30 mouse cellular contexts compared by ENCODE assay signal in genomic region chr11:116679148-116679547, GRCm38 (mm10). TPM values are rescaled to one million over a fixed set of nuclear protein-coding genes. Genes with fewer than 3 reads are reported as not detected.
DNase-seq lines count a peak whose midpoint lies in the region; ATAC-seq and TF ChIP-seq lines count a peak whose summit lies in the region.
"Had no signal": no experiment of that assay in that cellular context is flagged by ENCODE, and none has a peak within 500 bp of the region (broad histone marks: within the 10 kb centered on the region; RNA-seq: fewer than 3 reads in every experiment).

No protein-coding gene starts in this region.

- no peak overlapping the region for H3K4me2 ChIP-seq in kidney, embryonic 14.5 days (replicated peaks; ENCODE audit: low read depth, low read length)
- H3K4me2 ChIP-seq: embryonic facial prominence, embryonic 12.5 days; embryonic facial prominence, embryonic 15.5 days; heart, embryonic 12.5 days; heart, embryonic 15.5 days; hindbrain, embryonic 14.5 days had no signal

- DNase-seq in cerebellum, postnatal 10 days, result peak; percentile 45 to 61
- DNase-seq in kidney, adult 2 months, result peak; percentile 53
- no peak for DNase-seq in testis, postnatal 14 days (ENCODE audit: low spot score)
- no peak for DNase-seq in MEL (ENCODE audit: low read depth, low spot score)
- DNase-seq in cerebellum, adult 11-12 months, result no peak
- DNase-seq: adrenal gland, adult 8-10 months; adrenal gland, postnatal 36 days; B cell, adult 2 months; cerebellum, adult 11 months; cerebellum, adult 8-10 months; forebrain, postnatal 0 days; gastrocnemius, adult 2 months; gastrocnemius, postnatal 14 days; heart, postnatal 14 days; heart, postnatal 4 days; kidney, adult 18-20 months had no signal

- TF ChIP-seq CTCF in kidney, adult 2 months (conservative IDR thresholded peaks at IDR 0.05; ENCODE audit: insufficient read depth, insufficient read length, low read depth, low read length), result no peak
- TF ChIP-seq CTCF in testis, adult 2 months (IDR thresholded peaks at IDR 0.05; ENCODE audit: control insufficient read depth, insufficient read depth, insufficient replicate concordance, low read depth, low read length), result no peak
- no peak for TF ChIP-seq CTCF in MEL (IDR thresholded peaks at IDR 0.05 in 2 of 3, conservative IDR thresholded peaks at IDR 0.05 in 1 of 3; ENCODE audit: control insufficient read depth in 1 of 3, insufficient read depth in 1 of 3, low read depth in 2 of 3, low read length in 3 of 3, poor library complexity in 1 of 3, severe bottlenecking in 1 of 3)

- peaks cover 45% of the 10 kb centered on the region for H3K4me1 ChIP-seq in kidney, adult 2 months (ENCODE audit: control insufficient read depth, insufficient read depth, low read length)
- peaks cover 18% of the 10 kb centered on the region; the same call in 1 of the 2 replicates for H3K4me1 ChIP-seq in kidney, embryonic 14.5 days (ENCODE audit: control insufficient read depth, insufficient read depth, low read length)
- peaks cover 3% of the 10 kb centered on the region; the same call in 1 of the 2 replicates for H3K4me1 ChIP-seq in testis, adult 2 months (ENCODE audit: control insufficient read depth, insufficient read depth, low read length)
- H3K4me1 ChIP-seq in MEL (ENCODE audit: control insufficient read depth in 1 of 2, insufficient read depth in 2 of 2, low read length in 2 of 2), result peaks cover 0 to 3% of the 10 kb centered on the region in 2 experiments; a peak in 2 of 4 replicates

- WGBS in kidney, adult 2 months, result 84% methylated on average over 6 of the region's 6 CpGs
- WGBS in kidney, embryonic 14.5 days, result 91% methylated on average over 6 of the region's 6 CpGs

- no peak overlapping the region for H3K9ac ChIP-seq in kidney, embryonic 14.5 days (ENCODE audit: low read depth, low read length)
- no peak overlapping the region for H3K9ac ChIP-seq in MEL (ENCODE audit: control insufficient read depth, low read depth, low read length, poor library complexity, severe bottlenecking)
- H3K9ac ChIP-seq: embryonic facial prominence, embryonic 12.5 days; embryonic facial prominence, embryonic 15.5 days; forebrain, postnatal 0 days; heart, embryonic 12.5 days; heart, embryonic 15.5 days; hindbrain, embryonic 14.5 days had no signal

- H3K4me3 ChIP-seq in kidney, adult 2 months (ENCODE audit: insufficient read depth, low read depth, low read length), result no peak overlapping the region
- no peak overlapping the region for H3K4me3 ChIP-seq in kidney, embryonic 14.5 days (ENCODE audit: low read length)
- H3K4me3 ChIP-seq in testis, adult 2 months (ENCODE audit: control insufficient read depth, low read depth, low read length), result peak overlapping the region; percentile 91
- no peak overlapping the region for H3K4me3 ChIP-seq in MEL (ENCODE audit: control insufficient read depth in 1 of 2, insufficient read depth in 1 of 2, low read depth in 2 of 2, low read length in 2 of 2)
- H3K4me3 ChIP-seq: embryonic facial prominence, embryonic 12.5 days; embryonic facial prominence, embryonic 15.5 days; gastrocnemius, adult 2 months; heart, embryonic 12.5 days; heart, embryonic 15.5 days had no signal

- no peak for TF ChIP-seq RAD21 in MEL (IDR thresholded peaks at IDR 0.05; ENCODE audit: low read depth, low read length)

- TF ChIP-seq EP300 in MEL (IDR thresholded peaks at IDR 0.05; ENCODE audit: low read depth in 1 of 2, low read length in 2 of 2), result no peak

- H3K9me3 ChIP-seq in kidney, embryonic 14.5 days (ENCODE audit: control insufficient read depth, low read length), result no peaks in the 10 kb centered on the region
- no peaks in the 10 kb centered on the region for H3K9me3 ChIP-seq in MEL (replicated peaks; ENCODE audit: insufficient read depth, low read length)
- H3K9me3 ChIP-seq: embryonic facial prominence, embryonic 12.5 days; embryonic facial prominence, embryonic 15.5 days; G1E; heart, embryonic 12.5 days; heart, embryonic 15.5 days had no signal

- no peak overlapping the region for H3K27ac ChIP-seq in kidney, adult 2 months (ENCODE audit: insufficient read depth, low read depth, low read length)
- no peak overlapping the region for H3K27ac ChIP-seq in kidney, embryonic 14.5 days (ENCODE audit: low read depth, low read length)
- peak overlapping the region; percentile 37 for H3K27ac ChIP-seq in testis, adult 2 months (ENCODE audit: control insufficient read depth, insufficient read depth, low read depth, low read length)
- no peak overlapping the region for H3K27ac ChIP-seq in MEL (ENCODE audit: control insufficient read depth, low read depth, low read length)
- H3K27ac ChIP-seq: embryonic facial prominence, embryonic 12.5 days; embryonic facial prominence, embryonic 15.5 days; gastrocnemius, adult 2 months; heart, embryonic 15.5 days; hindbrain, embryonic 14.5 days; hindbrain, postnatal 0 days had no signal

- H3K36me3 ChIP-seq in kidney, adult 2 months (ENCODE audit: control insufficient read depth, insufficient read depth, low read length), result peaks cover 16% of the 10 kb centered on the region; the same call in 1 of the 2 replicates
- peaks cover 54% of the 10 kb centered on the region for H3K36me3 ChIP-seq in kidney, embryonic 14.5 days (ENCODE audit: control insufficient read depth, insufficient read depth, low read length)
- H3K36me3 ChIP-seq in testis, adult 2 months (ENCODE audit: control insufficient read depth, insufficient read depth, low read length), result no peaks in the 10 kb centered on the region
- H3K36me3 ChIP-seq in MEL (ENCODE audit: control insufficient read depth in 1 of 2, insufficient read depth in 2 of 2, low read length in 2 of 2), result peaks cover 4 to 11% of the 10 kb centered on the region in 2 experiments; a peak in 3 of 4 replicates

- ATAC-seq in cerebellum, adult (ENCODE audit: insufficient number of reproducible peaks, low FRiP score, low TSS enrichment), result no peak
- ATAC-seq in kidney, embryonic 14.5 days (ENCODE audit: low FRiP score, low TSS enrichment), result no peak
- ATAC-seq: forebrain, embryonic 14.5 days; forebrain, postnatal 0 days; hindbrain, postnatal 0 days; inflammation-experienced regulatory T-cells, adult 6 months; intestine, embryonic 16.5 days had no signal

- H3K27me3 ChIP-seq in kidney, adult 2 months (replicated peaks; ENCODE audit: control insufficient read depth, insufficient read depth, low read length), result no peaks in the 10 kb centered on the region
- no peaks in the 10 kb centered on the region for H3K27me3 ChIP-seq in kidney, embryonic 14.5 days (ENCODE audit: control insufficient read depth, insufficient read depth, low read length)
- H3K27me3 ChIP-seq in testis, adult 2 months (ENCODE audit: control insufficient read depth, insufficient read depth, low read length), result no peaks in the 10 kb centered on the region
- H3K27me3 ChIP-seq in MEL (ENCODE audit: control insufficient read depth in 1 of 2, insufficient read depth in 2 of 2, low read length in 2 of 2), result no peaks in the 10 kb centered on the region
- H3K27me3 ChIP-seq: embryonic facial prominence, embryonic 12.5 days; embryonic facial prominence, embryonic 15.5 days; heart, embryonic 12.5 days; heart, embryonic 15.5 days had no signal

- no peak for TF ChIP-seq POLR2A in kidney, adult 2 months (IDR thresholded peaks at IDR 0.05; ENCODE audit: low read depth, low read length)
- TF ChIP-seq POLR2A in testis, adult 2 months (IDR thresholded peaks at IDR 0.05; ENCODE audit: control insufficient read depth, low read depth, low read length), result peak; percentile 39; the same call in 1 of the 2 replicates
- no peak for TF ChIP-seq POLR2A in MEL (IDR thresholded peaks at IDR 0.05; ENCODE audit: control insufficient read depth in 1 of 2, insufficient read depth in 1 of 2, low read depth in 1 of 2, low read length in 2 of 2, poor library complexity in 1 of 2)

- peaks cover 8% of the 10 kb centered on the region for H3K79me2 ChIP-seq in MEL (ENCODE audit: control insufficient read depth, insufficient read depth, low read length, poor library complexity)

TF ChIP-seq in MEL, 35 proteins besides CTCF, POLR2A, EP300 and RAD21:
- no peak for TF ChIP-seq CHD1 (IDR thresholded peaks at IDR 0.05; ENCODE audit: low read depth, low read length)
- no peak for TF ChIP-seq BHLHE40 (IDR thresholded peaks at IDR 0.05; ENCODE audit: borderline replicate concordance, low read depth, low read length)
- 0 out of 2 replicates have a peak, but pooled peaks have one; percentile 21 for TF ChIP-seq ZMIZ1 (IDR thresholded peaks at IDR 0.05; ENCODE audit: low read depth, low read length)
- peak; percentile 23; the same call in 1 of the 2 replicates for TF ChIP-seq POLR2AphosphoS2 (IDR thresholded peaks at IDR 0.05; ENCODE audit: low read length)
TF ChIP-seq in MEL: peak in this region for 2.

RNA-seq across cellular contexts. Expression of gene Cygb, which starts 25.0 kb away (rescaled TPM):
- 16.2 and 21.0 TPM in 2 replicates for polyA plus RNA-seq in kidney, adult 2 months (2012; rRNA removed)
- 11.0 and 11.3 TPM in 2 replicates for polyA plus RNA-seq in kidney, embryonic 14.5 days (2014; fragmentation: Nextera tagmentation; extraction: Ambion mirVana)
- 3.7 and 5.5 TPM in 2 replicates for polyA plus RNA-seq in testis, adult 2 months (2012; rRNA removed)
- 2.1 and 2.2 TPM in 2 replicates for total RNA-seq in MEL (2012; rRNA removed)
- polyA plus RNA-seq in MEL (2012; ENCODE audit: insufficient read depth in 1 of 2, insufficient read length in 2 of 2, low read depth in 1 of 2, low replicate concordance in 2 of 2, missing spikeins in 1 of 2), result 1 to 10 TPM in 1 of 2 experiments, not detected in 1; 8.7 TPM
- total RNA-seq: common myeloid progenitor, adult 5-6 weeks; G1E had no signal

RNA-seq across cellular contexts. Expression of gene Prcd, which starts 25.8 kb away (rescaled TPM):
- polyA plus RNA-seq in kidney, adult 2 months (2012; rRNA removed), result 0.44 and 0.52 TPM in 2 replicates
- polyA plus RNA-seq in kidney, embryonic 14.5 days (2014; fragmentation: Nextera tagmentation; extraction: Ambion mirVana), result 1.1 and 1.4 TPM in 2 replicates
- 7.8 and 8.4 TPM in 2 replicates for polyA plus RNA-seq in testis, adult 2 months (2012; rRNA removed)
- total RNA-seq in MEL (2012; rRNA removed), result 50.0 and 72.2 TPM in 2 replicates
- 10 to 100 TPM in 1 of 2 experiments, not detected in 1; 44.4 TPM for polyA plus RNA-seq in MEL (2012; ENCODE audit: insufficient read depth in 1 of 2, insufficient read length in 2 of 2, low read depth in 1 of 2, low replicate concordance in 2 of 2, missing spikeins in 1 of 2)
- total RNA-seq: common myeloid progenitor, adult 5-6 weeks had no signal
- polyA plus RNA-seq: heart, embryonic 12.5 days; inflammation-experienced regulatory T-cells, adult 6 months had no signal

RNA-seq across cellular contexts. Expression of gene Rhbdf2, which starts 52.3 kb away (rescaled TPM):
- 18.0 and 19.1 TPM in 2 replicates for polyA plus RNA-seq in kidney, adult 2 months (2012; rRNA removed)
- polyA plus RNA-seq in kidney, embryonic 14.5 days (2014; fragmentation: Nextera tagmentation; extraction: Ambion mirVana), result 5.4 and 7.2 TPM in 2 replicates
- 6.3 and 7.5 TPM in 2 replicates for polyA plus RNA-seq in testis, adult 2 months (2012; rRNA removed)
- total RNA-seq in MEL (2012; rRNA removed), result 6.4 and 7.7 TPM in 2 replicates
- 10 to 100 TPM in 1 of 2 experiments, not detected in 1; 13.7 TPM for polyA plus RNA-seq in MEL (2012; ENCODE audit: insufficient read depth in 1 of 2, insufficient read length in 2 of 2, low read depth in 1 of 2, low replicate concordance in 2 of 2, missing spikeins in 1 of 2)

Comparison
In these comparisons a context has a peak if more than half of its experiments do, and no peak if none do; other contexts are left out.
1. DNase-seq: peak in cerebellum, postnatal 10 days (2 of 2) and kidney, adult 2 months (single experiment); none in testis, postnatal 14 days (single experiment), MEL (single experiment) and cerebellum, adult 11-12 months (single experiment).